Mouse (Mus musculus) forebrain, postnatal 0 days (tissue): Measurements from ENCODE around the gene Ly6g5c. TPM values are rescaled to one million over a fixed set of nuclear protein-coding genes. Genes with fewer than 3 reads are reported as not detected.
"Not testable (repeated sequence)": the region's sequence is repeated elsewhere in the genome, so short reads cannot be mapped to it uniquely, and the experiment has no call there.

Source experiments
- ATAC-seq: fragments of 200-750 bp; cut with Nextera tagmentation; 2 replicates; pipeline ENCODE4 v1.8.0; 2017; ENCODE audit warnings: mild to moderate bottlenecking, moderate library complexity
- DNase-seq: peaks from one replicate; pipeline ENCODE4 v3.0.0-alpha.2; 2015
- H3K27ac ChIP-seq: fragments of 300-500 bp; sonication (generic); 2 replicates; pipeline ENCODE4 v1.5.1; 2014; ENCODE audit warnings: low read depth, mild to moderate bottlenecking, antibody characterized with exemption, low read length, moderate library complexity, mixed read lengths
- H3K27me3 ChIP-seq: fragments of 300-500 bp; sonication (generic); 2 replicates; pipeline ENCODE4 v1.6.1; 2014; ENCODE audit warnings: mild to moderate bottlenecking, low read length, mixed read lengths; ENCODE audit not compliant: insufficient read depth
- H3K36me3 ChIP-seq: fragments of 300-500 bp; sonication (generic); 2 replicates; pipeline ENCODE4 v1.6.1; 2014; ENCODE audit warnings: mild to moderate bottlenecking, moderate library complexity; ENCODE audit not compliant: insufficient read depth
- H3K4me1 ChIP-seq: fragments of 300-500 bp; sonication (generic); 2 replicates; pipeline ENCODE4 v1.6.1; 2014; ENCODE audit warnings: antibody characterized with exemption; ENCODE audit not compliant: insufficient read depth
- H3K4me2 ChIP-seq: fragments of 300-500 bp; sonication (generic); 2 replicates; pipeline ENCODE4 v1.6.1; 2014; ENCODE audit warnings: low read depth, mild to moderate bottlenecking, moderate library complexity
- H3K4me3 ChIP-seq: fragments of 300-500 bp; sonication (generic); 2 replicates; pipeline ENCODE4 v1.5.1; 2014; ENCODE audit warnings: low read depth, low read length, mixed read lengths
- H3K9ac ChIP-seq: fragments of 300-500 bp; sonication (generic); 2 replicates; pipeline ENCODE4 v1.6.1; 2014; ENCODE audit warnings: mild to moderate bottlenecking
- H3K9me3 ChIP-seq: fragments of 300-500 bp; sonication (generic); 2 replicates; pipeline ENCODE4 v1.6.1; 2016; ENCODE audit warnings: low read length
- CTCF ChIP-seq: sonication (generic); IDR thresholded peaks from 2 replicates; pipeline ENCODE4 v1.5.1; 2016; ENCODE audit warnings: antibody characterized with exemption, control low read depth, low read depth
- WGBS: fragments of 180-500 bp; shearing (Covaris S2); extraction: QIAGEN DNeasy Blood & Tissue Kit; methylation state at CpG from one replicate; pipeline ENCODE4 v1.1.7; 2014; 5-methylcytosine and 5-hydroxymethylcytosine counted together
- polyA plus RNA-seq: library from polyadenylated mRNA; unstranded; fragments of >200 nt; fragmentation: Nextera tagmentation; extraction: Ambion mirVana; gene quantifications from 2 replicates; pipeline ENCODE4 v1.2.1, GENCODE M21; 2015
- total RNA-seq: library from RNA; depleted of rRNA; stranded (reverse); fragments of >200 nt; gene quantifications from 2 replicates; pipeline ENCODE4 v1.2.3, GENCODE M21; 2014

Ly6g5c gene
- total and polyA plus RNA-seq, 2 experiments from 2014 or later, result not detected

DNA sequence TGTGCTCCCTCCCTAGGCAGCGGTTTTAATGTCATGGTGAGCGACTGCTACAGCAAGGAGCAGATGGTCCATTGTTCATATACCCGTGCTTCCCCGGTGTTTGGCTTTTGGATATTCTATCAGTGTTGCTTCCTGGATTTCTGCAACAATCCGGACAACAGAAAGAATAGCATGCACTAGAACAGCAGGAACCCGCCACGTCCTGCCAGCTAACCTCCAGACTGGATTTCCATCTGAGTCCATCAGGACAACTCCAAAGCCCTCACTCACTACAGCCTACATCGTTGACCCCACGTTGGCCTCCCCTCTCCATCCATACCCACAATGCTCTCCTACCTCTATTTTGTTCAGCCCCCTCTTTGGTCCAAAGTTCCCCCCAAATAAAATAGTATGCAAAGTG, 3.7 kb downstream of the Ly6g5c start:
- H3K9me3 ChIP-seq, result no peaks in the 10 kb centered on the region
- TF ChIP-seq CTCF, result no peak
- H3K9ac ChIP-seq, result no peak overlapping the region
- no peaks in the 10 kb centered on the region for H3K4me1 ChIP-seq
- no peak for ATAC-seq
- no peak overlapping the region for H3K4me3 ChIP-seq
- H3K27ac ChIP-seq, result no peak overlapping the region
- WGBS, result 69% methylated on average over 9 of the region's 9 CpGs
- DNase-seq, result no peak
- H3K27me3 ChIP-seq, result no peaks in the 10 kb centered on the region
- no peak overlapping the region for H3K4me2 ChIP-seq
- H3K36me3 ChIP-seq, result peaks cover 27% of the 10 kb centered on the region

DNA sequence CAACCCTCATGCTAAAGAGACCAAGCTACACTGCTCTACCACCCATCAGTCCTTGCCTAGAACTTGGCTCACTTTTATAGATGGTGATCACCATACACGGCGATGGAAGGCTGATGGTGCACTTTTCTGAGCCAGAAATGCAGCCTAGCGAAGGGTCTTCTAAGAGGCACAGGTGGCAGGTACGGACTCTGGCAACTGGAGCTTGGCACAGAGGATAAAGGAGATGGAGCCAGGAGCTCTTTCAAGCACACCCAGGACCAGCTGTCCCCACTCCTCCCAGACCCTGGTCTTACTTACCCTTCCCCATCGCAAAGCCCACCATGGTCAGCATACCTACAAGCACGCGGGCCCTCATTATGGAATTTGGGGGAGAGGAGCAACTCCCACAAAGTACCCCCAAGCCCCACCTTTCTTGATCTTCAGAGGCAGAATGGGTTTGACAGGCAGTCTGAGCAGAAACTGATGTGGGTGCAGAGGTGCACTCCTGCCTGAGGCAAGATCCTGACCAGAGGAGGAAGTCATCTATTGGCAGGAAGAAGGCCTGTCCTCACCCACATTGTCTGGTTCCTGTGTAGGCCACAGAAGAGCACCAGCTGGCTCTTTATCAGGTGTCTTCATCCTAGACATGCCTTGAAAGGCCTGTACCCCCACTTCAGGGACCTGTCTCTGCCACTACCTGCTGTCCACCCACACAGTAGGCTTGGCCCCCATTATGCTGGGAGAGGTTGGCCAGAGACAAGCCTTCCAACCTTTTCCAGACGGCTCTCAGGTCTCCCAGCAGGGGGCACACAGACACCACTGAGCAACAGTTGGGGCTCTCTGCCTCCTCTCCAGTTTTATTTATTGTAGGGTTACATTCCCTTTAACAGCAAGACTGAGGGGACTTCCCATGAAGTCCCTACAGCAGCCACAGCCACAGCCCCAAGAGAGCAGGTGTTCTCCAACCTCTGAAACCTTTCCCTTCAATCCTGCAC, 7.3 kb downstream of the Ly6g5c start, which contains the start of gene Ly6g5b:
Ly6g5b (minus strand) TSS at position 383 of the 974 bp plus-strand sequence.
- TF ChIP-seq CTCF, result peak; percentile 47
- H3K27ac ChIP-seq, result no peak within 1 kb of the TSS
- H3K27me3 ChIP-seq, result no peaks in the 10 kb centered on the region
- H3K4me3 ChIP-seq, result no peak within 1 kb of the TSS
- ATAC-seq, result no peak
- 85% methylated on average over 8 of the region's 8 CpGs for WGBS
- H3K9ac ChIP-seq, result no peak within 1 kb of the TSS
- no peaks in the 10 kb centered on the region for H3K9me3 ChIP-seq
- H3K36me3 ChIP-seq, result peaks cover 48% of the 10 kb centered on the region
- DNase-seq, result peak; percentile 10
- no peak within 1 kb of the TSS for H3K4me2 ChIP-seq
- H3K4me1 ChIP-seq, result no peaks in the 10 kb centered on the region

DNA sequence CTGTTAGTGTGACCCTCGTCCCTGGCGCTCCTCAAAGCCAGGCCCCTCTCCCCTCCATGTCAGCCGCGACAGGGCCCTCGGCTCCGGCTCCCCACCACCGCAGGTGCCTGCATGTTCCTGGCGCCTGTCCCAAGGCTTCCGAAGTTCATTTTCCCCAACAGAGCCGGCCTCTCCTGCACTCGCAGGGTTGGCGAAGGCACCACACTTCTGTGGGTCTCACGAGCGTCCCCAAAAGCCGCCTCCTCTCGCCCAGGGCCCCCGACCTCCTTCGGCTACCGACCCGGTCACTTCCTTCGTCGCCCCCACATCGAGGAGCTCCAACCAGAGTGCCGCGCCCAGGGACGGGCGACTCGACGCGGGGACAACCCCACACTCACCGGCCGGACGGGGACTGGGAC, 12.7 kb downstream of the Ly6g5c start:
- H3K9me3 ChIP-seq, result no peaks in the 10 kb centered on the region
- ATAC-seq (no peak), DNase-seq (no peak)
- peaks cover 3% of the 10 kb centered on the region for H3K4me1 ChIP-seq
- H3K4me3 ChIP-seq, result peak overlapping the region; percentile 74
- H3K9ac ChIP-seq, result peak overlapping the region; percentile 77
- peak overlapping the region; percentile 91 for H3K4me2 ChIP-seq
- WGBS, result 1% methylated on average over 33 of the region's 33 CpGs
- no peak for TF ChIP-seq CTCF
- H3K27ac ChIP-seq, result peak overlapping the region; percentile 46; the same call in 1 of the 2 replicates
- H3K36me3 ChIP-seq, result peaks cover 40% of the 10 kb centered on the region
- H3K27me3 ChIP-seq, result no peaks in the 10 kb centered on the region

DNA sequence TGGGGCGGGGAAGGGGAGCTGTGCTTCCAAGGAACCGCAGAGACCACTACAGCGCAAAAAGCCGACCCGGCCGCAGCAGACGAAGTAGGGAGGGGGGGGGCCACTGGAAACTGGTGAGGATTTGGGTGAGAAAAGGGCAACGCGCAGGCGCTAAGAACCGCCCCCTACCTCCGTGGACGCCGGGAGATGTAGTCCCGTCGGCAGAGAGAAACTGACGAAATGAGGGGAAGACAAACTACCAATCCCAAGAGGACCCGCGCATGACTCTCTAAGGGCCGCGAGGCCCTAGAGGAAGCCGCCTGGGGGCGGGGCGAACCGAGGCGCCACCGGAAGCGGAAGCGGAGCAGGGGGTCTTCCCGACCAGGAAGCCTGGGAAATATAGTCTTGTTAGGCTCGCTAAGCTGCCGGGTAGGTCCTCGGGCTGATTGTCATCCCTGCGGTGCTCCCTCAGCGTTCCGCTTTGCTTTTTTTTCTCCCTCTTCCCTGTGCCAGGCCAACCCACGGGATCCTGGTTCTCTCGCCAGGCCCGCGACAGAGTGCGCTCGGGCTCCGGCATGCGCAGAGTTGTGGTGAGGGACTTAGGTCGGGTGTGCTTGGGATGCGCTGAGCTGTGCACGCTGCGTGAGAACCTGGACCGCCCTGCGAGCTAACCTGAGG, 13.2 kb downstream of the Ly6g5c start, which contains the start of gene Gpank1:
Gpank1 (plus strand) TSS at position 313 of the 657 bp plus-strand sequence.
- Histone ChIP-seq H3K36me3 (peaks cover 35% of the 10 kb centered on the region), H3K4me3 (peak within 1 kb of the TSS; percentile 74), H3K27me3 (no peaks in the 10 kb centered on the region), H3K27ac (peak within 1 kb of the TSS; percentile 94), H3K4me1 (peaks cover 3% of the 10 kb centered on the region), H3K9me3 (no peaks in the 10 kb centered on the region), H3K4me2 (peak within 1 kb of the TSS; percentile 91), H3K9ac (peak within 1 kb of the TSS; percentile 77)
- WGBS, result under 1% methylated on average over 50 of the region's 50 CpGs
- ATAC-seq, result peak; percentile 95
- DNase-seq, result peak; percentile 99
- peak; percentile 7; the same call in 1 of the 2 replicates for TF ChIP-seq CTCF

DNA sequence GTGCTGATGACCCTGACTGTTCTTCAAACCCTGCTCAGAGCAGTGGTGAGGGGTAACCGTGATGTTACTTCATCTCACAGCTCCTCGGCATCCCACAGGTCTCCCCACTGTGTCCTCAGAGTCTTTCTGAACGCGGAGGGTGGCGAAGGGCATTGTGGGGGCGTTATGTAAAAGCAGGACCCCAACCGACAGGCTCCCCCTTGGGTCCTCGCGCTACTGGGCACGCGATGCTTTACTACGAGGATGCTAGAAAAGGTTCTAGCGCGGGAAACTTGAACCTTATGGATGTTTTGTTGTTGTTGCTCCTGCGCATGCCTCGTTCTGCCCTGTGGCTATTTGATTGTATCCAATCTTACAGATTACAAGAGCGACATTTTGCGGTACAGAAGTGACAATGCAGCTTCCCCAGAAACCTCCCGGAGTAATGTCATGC, 13.8 kb downstream of the Ly6g5c start, which contains the start of gene Csnk2b:
Csnk2b (minus strand) TSS at position 183 of the 433 bp plus-strand sequence.
- no peaks in the 10 kb centered on the region for H3K9me3 ChIP-seq
- H3K9ac ChIP-seq, result peak within 1 kb of the TSS; percentile 77
- 2% methylated on average over 19 of the region's 19 CpGs for WGBS
- TF ChIP-seq CTCF, result peak; percentile 66
- H3K27ac ChIP-seq, result peak within 1 kb of the TSS; percentile 94
- peaks cover 8% of the 10 kb centered on the region for H3K4me1 ChIP-seq
- peaks cover 29% of the 10 kb centered on the region for H3K36me3 ChIP-seq
- peak; percentile 90 for DNase-seq
- peak within 1 kb of the TSS; percentile 91 for H3K4me2 ChIP-seq
- ATAC-seq, result peak; percentile 38
- H3K4me3 ChIP-seq, result peak within 1 kb of the TSS; percentile 74
- no peaks in the 10 kb centered on the region for H3K27me3 ChIP-seq

DNA sequence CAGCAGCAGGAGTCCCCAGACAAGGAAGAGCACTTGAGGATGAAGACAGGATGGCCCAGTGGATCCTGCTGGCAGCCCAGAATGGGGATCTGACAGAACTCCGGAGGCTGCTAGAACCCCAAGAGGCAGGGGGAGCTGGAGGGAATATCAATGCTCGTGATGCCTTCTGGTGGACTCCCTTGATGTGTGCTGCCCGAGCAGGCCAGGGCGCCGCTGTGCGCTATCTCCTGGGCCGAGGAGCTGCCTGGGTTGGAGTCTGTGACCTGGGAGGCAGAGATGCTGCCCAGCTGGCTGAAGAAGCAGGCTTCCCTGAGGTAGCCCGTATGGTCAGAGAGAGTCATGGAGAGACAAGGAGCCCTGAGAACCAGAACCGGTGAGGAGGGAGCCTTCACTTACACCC, 15.2 kb downstream of the Ly6g5c start:
- ATAC-seq, H3K27me3 ChIP-seq, H3K4me3 ChIP-seq, H3K4me2 ChIP-seq, H3K9ac ChIP-seq, DNase-seq, H3K9me3 ChIP-seq, H3K27ac ChIP-seq: not testable (repeated sequence)
- Histone ChIP-seq H3K36me3 (peaks cover 17% of the 10 kb centered on the region), H3K4me1 (peaks cover 11% of the 10 kb centered on the region)
- WGBS, result 91% methylated on average over 9 of the region's 9 CpGs

DNA sequence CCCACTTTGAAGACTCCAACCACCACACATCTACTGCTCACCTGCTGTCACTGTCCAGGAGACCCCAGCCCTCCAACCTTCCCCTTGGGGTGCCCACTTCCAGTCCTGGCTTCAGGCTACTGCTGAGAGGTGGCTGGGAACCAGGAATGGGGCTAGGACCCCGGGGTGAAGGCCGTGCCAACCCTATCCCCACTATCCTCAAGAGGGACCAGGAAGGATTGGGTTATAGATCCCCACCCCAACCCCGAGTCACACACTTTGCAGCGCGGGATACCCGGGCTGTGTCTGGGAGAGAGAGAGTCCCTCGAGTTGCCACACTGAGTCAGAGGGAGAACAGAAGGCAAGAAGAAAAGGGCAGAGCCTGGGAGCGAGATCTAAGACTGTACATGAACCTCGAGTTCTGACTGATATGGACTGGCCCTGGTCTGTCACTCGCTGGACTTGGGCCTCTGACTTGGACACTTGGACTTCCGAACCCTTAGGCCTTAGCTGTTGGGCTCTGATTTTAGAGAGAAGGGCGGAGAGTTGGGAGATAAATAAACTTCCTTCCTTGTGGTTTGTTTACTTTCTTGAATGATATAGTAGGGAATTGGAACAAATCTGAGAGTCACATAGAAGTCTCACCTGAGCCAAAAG, 16.3 kb downstream of the Ly6g5c start:
- WGBS, result 97% methylated on average over 12 of the region's 12 CpGs
- H3K4me2 ChIP-seq, H3K9ac ChIP-seq, H3K27ac ChIP-seq, DNase-seq, ATAC-seq, H3K4me3 ChIP-seq, H3K9me3 ChIP-seq, H3K27me3 ChIP-seq: not testable (repeated sequence)
- Histone ChIP-seq H3K36me3 (peaks cover 13% of the 10 kb centered on the region; the same call in 1 of the 2 replicates), H3K4me1 (peaks cover 11% of the 10 kb centered on the region)
